Mouse (Mus musculus) B cell, adult 2 months (primary cell): ENCODE measurements around the gene Paxx.

ENCODE experiments used
- DNase-seq, 2 experiments: peaks; one replicate each; pipeline ENCODE4 v3.0.0; 2022

Paxx gene

GRCm38 (mm10) chr2:25480541-25480940 lies 19.6 kb upstream of the Paxx start:
- DNase-seq: no peak

DNA sequence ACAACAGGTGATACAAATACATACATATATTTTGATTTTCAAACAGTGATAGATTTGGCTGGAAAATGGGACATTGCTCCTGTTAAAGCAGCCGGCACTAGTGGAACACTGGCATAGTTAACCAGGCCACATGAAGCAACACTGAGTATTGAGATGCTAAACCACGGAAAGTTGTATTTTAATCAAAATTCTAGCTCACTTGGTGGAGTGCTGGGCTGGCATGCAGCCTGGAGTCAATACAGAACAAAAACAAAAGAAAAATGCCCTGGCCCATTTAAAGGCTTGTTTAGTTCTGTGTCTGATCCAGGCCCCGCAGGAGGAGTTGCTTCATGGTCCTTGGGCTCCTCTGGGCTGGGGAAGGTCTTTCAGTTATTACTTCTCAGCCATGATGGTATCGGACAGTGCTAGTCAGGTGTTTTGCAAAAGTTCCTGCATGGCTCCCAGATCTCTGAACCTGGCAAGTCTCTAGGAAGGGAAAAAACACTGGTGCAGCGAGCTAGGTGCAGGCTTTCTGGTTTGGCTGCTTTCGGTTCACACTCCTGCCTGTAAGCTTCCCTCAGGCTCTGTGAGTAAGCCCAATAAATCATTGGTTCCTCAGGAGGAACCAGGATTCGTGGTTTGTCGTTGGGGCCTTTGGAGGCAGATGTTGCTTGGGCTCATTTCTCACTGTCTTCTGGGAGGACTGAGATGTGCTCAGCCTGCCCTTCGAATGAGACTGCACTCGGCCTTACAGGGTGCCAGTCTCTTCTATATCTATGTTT lies 18.8 kb upstream of the Paxx start:
- DNase-seq: no peak

DNA sequence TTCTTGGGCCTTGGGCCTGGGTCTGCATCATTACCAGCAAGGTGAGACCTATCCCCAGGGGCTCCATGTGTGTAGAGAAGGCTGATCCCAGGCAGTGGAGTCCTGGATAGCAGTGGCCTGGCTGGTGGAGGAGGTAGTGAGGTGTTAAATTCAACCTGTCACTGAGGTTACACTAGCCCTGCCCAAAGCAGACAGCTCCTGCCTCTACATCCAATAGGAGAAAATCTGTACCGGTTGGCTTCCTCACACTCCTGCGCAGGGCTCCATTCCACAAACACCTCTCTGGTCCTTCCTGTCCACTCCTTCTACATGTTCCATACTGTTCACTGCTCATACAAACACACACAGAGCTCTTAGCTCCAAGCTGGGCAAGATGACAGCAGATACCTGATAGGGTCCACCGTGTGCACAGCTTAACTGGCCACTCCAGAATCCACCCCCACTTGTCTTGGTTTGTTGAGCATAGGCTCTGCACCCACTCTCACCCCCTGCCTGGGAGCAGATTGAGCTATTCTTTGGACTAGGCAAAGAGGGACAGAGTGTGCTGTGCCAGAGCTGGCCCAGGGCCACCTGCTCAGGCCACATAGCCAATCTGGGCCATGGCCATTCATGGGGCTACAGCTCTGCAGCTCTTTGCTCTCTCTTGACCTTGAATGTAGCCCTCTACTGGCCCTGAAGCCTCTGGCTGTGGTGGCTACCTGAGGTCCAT lies 17.2 kb upstream of the Paxx start:
- DNase-seq: no peak

GRCm38 (mm10) chr2:25477541-25477940 lies 16.6 kb upstream of the Paxx start:
- DNase-seq: no peak

DNA sequence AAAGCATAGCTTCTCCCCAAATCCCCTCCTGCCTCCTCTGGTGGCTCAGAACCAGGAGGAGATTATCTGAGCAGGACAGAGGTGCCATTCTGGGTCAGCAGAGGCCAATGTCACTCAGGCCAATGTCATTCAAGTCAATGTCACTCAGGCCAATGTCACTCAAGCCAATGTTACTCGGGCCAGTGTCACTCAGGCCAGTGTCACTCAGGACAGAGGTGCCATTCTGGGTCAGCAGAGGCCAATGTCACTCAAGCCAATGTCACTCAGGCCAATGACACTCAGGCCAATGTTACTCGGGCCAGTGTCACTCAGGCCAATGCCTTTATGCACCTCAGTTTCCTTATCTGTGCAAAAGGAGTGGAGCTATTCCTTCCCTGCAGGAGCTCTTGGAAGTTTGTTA lies 11.7 kb upstream of the Paxx start:
- no peak for DNase-seq

DNA sequence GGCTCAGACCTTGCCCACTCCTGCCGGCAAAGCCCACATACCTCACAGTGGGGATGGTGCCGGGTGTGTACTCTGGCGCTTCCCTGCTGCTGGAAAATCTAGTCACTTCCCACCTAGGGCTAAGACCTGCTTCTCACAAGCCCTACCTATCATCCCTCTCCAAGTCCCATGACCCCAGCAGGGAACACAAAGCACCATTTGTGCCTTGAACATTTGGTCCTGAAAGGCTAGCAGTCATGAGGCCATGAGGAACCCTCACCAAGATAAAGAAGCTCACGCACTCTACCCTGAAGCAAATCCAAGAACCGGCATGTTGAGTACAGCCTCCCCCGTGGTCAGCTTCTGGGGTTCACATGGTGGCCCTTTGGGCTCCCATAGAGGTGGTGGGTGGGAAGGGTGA lies 9.1 kb upstream of the Paxx start, which contains the start of gene Ptgds:
TSS of gene Ptgds (minus strand) at position 78 of the 400 bp plus-strand sequence.
- no peak for DNase-seq

DNA sequence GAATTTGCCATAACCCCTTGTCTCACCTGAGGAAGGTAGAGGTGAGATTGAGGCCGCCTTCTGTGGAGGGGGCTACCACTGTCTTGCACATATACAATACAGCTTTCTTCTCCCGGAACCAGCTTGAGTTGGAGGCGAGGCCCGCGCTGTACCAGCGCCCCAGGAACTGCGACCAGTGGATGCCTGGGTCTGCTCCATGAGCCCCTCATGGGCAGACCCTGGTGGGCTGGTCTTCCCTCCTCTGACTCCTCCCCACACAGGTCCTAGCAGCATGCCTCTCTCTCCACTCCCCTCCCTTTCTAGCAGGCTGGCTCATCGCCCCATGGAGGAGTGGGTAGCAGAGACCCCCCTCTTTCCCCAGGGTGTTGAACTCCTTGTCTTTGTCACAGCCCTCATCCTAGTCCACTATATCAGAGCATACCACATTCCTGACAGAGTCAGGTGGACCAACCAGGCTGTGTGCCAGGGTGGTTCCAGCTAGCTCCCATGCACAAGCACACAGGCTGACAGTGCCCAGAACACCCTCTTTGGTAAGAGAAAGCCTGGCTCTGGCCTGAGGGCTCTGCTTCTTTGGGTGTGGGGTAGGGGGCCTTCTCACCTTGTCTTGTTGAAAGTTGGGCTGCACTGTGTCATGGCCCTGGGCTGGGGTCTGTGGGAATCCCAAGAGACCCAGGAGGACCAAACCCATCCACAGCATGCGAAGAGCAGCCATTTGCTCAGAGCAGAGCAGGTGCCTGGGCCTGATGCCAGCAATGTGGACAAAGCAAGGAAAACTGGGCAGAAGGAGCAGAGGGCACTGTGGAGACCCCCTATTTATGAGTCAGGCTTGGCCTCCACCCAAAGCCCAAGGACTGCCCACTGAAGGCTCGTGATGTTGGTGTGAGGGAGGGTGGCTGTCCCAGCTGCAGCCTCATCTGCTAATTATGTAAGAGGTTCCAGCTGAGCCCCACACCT lies 8.3 kb upstream of the Paxx start:
- DNase-seq: no peak

DNA sequence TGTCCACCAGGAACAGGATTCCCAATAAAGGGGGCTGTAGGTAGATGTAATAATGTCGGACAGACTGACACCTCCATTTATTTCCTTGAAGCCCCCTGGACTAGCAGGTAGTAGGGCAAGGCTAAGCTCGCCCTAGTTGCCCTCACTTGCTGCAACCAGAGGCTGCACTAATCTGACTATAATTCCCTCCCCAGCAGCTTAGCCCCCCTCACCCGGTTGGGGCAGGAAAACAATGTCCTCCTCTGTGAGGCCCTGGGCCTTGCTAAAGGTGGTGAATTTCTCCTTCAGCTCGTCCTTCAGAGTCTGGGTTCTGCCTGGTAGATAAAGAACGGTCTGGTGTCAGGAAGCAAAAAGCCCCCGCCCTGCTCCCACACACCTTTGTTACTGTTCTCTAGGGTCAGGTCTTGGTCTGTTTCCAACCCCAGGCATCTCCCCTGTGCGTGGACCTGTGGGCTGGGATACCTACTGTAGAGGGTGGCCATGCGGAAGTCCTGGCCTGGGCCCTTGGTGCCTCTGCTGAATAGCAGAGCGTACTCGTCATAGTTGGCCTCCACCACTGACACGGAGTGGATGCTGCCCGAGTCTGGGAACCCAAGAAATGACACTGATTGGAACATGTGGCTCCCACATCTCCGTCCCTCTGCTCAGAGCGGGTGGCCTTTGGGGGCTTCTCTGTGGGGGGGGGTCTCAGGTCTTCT lies 6.9 kb upstream of the Paxx start:
- DNase-seq: no peak

DNA sequence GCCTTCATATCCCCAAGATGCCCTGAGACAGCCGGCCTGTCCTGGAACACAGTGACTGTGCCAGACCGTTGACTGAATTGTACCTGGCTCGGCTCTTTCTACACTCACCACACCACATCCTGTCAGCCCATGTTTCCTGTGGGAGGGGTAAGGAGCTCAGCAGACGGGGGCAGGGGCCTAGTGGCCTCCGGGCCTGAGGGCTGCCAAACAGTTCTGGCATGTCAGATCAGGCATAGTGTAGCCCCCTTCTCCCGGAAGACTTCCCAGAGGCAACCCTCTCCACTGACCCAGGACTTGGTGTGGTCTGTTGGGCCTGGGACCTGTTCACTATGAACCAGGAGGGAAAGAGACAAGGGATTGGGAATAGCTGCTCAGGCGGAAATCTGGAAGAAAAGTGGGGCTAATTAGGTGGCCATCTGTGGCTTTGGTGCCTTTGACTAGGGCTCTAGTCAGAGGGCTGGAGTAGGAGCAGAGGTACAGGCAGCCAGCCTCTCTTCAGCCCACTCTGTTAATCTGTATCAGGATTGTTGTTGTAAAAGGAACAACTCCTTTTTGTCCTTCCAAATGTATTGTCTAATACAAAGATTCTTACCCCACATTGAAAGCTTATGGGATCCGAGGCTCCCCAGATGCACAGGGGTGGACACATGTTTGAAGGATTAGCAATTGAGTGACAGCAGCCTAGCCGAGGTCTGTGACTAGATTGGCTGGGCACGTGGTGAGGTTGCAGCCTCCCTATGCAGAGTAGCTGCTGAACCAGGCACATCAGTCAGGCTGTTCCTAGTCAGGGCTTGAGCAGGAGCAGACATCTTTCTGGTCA lies 5.1 kb upstream of the Paxx start:
- DNase-seq: peak; percentile 79 to 82

DNA sequence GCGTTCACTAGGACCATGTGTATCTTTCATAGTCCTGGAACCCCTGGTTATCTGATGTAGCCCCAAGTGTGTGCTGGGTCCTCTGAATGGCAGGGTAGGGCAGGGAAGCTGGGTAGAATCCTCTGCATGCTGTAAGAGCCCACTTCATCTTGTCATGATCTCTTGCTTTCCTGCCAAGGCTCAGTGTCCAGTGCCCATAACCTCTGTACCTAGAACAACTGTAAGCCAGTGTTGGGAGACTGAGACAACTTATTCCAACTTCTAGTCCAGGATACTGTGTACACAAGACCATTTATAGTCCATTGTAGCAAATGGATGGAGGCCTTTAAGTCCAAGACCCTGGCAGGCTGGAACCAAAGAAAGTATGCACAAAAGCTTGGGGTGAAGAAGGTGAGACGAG lies 4.4 kb upstream of the Paxx start:
- no peak for DNase-seq

GRCm38 (mm10) chr2:25463630-25464029 lies 2.7 kb upstream of the Paxx start:
- DNase-seq: no peak

DNA sequence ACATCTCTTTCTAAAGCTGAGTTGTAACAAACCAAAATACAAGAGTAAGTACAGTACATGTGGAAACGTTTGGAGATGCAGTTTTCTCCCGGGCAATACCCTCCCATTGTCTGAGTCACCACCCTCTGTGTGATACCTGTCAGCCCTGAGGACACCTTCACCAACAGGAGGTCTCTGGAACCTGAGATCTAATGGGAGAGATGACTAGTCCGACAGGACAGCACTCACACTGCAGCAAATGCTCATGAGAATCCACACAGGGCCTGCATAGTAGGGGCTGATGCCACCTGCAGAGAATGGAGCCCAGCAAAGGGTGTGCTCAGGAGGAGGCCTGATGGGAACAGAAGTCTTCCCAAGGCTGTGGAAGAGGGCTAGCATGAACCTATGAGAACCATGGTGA lies 513 bp upstream of the Paxx start:
- no peak for DNase-seq

DNA sequence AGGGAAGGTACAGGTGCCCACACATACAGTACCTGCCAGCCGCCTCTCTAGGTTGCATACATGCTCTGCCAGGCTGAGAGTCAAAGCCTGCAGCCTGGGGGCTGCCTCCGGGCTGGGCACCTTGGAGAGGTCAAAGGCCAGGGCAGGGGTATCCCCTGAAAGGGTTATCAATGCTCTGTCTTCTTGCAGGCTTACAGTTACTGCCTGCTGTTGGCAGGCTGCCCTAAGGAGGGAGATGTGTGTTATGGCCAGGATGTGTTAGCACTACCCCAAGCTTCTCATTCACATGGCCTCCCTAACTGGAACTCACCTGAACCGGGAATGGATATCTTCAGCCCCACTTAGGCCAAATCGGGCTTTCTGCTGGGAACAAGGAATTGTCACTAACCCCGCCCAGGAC lies 759 bp downstream of the Paxx start:
- no peak for DNase-seq

DNA sequence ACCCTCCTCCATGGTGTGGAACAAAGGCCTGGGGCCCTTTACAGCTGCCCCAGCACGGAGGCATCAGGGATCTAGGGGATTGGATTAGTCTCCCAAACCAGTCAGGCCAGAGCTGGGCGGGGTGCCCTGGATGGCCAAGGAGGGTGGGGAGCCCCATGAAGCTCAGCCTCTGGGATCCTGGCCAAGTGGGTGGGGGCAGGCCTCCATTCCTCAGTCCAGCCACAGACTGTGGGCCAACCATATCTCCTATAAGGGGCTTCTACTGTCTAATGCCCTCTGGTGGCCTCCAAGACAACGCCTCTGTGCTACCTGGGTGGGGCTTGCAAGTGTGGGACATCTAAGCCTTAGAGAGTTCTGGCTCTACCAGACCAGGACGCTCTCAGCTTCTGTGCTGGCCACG lies 2.0 kb downstream of the Paxx start:
- DNase-seq: no peak

DNA sequence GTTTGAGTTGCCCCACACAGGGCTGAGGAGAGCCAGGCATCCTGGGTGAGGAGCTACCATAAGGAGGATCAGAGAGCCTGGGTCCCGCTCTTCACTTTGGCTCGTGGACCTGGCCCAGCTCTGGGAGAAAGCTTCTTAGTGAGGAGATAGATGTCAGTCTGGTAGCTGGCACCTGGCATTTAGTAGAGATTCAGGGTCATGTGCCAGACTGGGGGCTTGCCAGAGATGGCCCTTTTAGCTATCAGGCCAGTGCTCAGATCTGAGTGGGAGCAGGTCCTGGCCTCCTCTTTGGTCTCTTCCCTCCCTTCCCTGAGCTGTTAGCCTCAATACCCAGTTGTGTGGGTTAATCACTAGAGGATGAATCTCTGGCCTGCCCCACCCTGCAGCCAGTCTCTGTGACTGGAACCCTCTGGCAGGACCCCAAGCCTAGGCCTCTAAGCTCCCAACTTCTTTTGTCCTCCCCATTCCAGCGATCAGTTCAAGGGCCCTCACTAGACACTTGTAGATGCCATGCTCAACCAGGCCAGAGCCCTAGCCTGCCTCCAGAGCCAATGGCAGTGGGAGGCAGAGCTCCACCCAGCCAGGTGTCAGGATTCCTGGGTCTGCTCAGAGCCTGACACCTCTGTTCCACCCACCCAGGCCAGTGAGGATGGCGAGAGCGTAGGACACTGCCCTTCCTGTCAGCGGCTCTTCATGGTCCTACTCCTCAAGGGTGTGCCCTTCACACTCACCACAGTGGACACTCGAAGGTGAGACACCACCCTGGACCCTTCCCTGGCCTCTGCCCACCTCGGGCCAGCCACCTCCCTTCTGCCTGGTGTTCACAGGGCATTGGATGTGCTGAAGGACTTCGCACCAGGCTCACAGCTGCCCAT lies 3.6 kb downstream of the Paxx start:
- DNase-seq: no peak

DNA sequence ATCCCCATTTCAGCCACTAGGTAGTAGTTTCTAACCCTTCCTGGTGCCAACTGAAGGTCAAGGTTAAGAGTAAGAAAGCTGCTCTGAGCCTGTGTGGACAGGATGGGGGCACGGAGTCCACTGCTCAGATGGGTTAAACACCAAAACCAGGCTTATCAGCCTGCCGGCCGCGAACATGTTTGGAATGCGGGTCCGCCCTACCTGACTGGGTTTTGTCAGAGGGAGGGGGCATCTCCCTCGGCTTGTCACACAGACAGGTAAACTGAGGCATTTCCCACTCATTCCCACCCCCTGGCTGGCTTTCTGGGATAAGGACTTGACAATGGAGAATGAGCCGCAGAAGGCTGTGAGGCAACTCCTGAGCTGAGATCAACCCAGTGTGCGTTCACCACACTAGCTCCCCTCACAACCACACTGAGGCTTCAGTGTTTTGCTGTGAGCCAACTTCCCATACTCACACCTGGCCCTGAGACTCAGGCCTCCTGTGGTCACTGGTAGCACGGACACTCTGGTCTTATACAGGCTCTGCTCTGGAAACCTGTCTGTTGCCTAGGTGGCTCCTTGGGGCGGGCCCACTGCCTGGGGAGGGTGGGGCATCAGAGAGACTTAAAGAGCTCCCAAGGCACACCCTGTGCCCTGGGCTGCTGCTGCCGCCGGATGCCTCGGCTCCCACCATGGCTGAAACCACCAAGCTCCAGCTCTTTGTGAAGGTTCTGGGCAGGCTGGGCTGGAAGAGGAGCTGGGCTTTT lies 4.5 kb downstream of the Paxx start, which contains the start of gene Clic3:
TSS of gene Clic3 (plus strand) at position 634 of the 749 bp plus-strand sequence.
- DNase-seq: no peak

GRCm38 (mm10) chr2:25452951-25453350 lies 7.9 kb downstream of the Paxx start:
- DNase-seq: no peak

DNA sequence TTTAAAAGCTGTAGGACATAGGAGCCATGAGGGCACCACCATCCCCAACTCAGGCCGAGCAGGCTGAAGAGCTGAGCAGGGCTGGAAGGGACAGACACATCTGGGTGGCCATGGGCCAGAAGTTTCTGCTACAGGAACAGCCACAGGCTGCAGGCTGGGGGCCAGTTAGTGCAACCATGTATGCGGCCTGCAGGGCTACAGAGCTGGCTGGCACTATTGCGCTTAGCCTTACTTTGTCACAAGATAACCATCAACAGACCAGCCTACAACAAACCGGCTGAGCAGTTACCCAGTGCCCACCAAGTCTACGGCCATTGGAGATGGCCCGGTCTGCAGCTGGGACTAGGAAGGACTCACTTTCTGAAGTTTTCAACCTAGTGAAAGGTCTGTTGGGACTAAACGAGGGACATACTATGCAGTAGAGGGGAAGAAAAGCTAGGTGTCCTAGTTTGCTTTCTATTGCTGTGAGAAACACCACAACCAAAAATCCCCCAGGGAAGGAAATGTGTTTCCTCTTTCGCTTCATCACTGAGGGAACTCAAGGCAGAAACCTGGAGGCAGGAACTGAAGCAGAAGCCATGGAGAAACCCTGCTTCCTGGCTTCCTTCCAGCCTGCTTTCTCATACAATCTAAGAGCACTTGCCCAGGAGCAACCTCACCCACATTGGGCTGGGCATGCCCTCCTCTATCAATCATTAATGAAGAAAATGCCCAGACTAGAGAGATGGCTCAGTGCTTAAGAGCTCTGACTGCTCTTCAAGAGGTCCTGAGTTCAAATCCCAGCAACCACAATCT lies 9.8 kb downstream of the Paxx start:
- DNase-seq: no peak

GRCm38 (mm10) chr2:25442682-25443081 lies 18.2 kb downstream of the Paxx start:
- no peak for DNase-seq
